Mouse (Mus musculus): ENCODE data around the gene Tmpo.

- no peak for TF ChIP-seq CTCF (conservative IDR thresholded peaks at IDR 0.05; ENCODE audit: low read length)
- no peak for TF ChIP-seq NANOG (IDR thresholded peaks at IDR 0.05; ENCODE audit: borderline replicate concordance, low read length)
- no peak for TF ChIP-seq POU5F1 (IDR thresholded peaks at IDR 0.05; ENCODE audit: borderline replicate concordance, low read length)
Observed at GRCm38 (mm10) chr10:91145413-91145812, 35.7 kb downstream of the Tmpo start.
